Mouse (Mus musculus) natural killer cell, adult 2 months (primary cell): Measurements from ENCODE around the gene Bloc1s3.

Experiments
- DNase-seq, 2 experiments: peaks; one replicate each; pipeline ENCODE4 v3.0.0; 2022; ENCODE audit warnings: low spot score in 2 of 2

Bloc1s3 gene

GRCm38 (mm10) chr7:19455186-19455585 lies 53.0 kb downstream of the Bloc1s3 start:
- no peak for DNase-seq
